ENCODE assay signal across 8 mouse cellular contexts in the genomic region with DNA sequence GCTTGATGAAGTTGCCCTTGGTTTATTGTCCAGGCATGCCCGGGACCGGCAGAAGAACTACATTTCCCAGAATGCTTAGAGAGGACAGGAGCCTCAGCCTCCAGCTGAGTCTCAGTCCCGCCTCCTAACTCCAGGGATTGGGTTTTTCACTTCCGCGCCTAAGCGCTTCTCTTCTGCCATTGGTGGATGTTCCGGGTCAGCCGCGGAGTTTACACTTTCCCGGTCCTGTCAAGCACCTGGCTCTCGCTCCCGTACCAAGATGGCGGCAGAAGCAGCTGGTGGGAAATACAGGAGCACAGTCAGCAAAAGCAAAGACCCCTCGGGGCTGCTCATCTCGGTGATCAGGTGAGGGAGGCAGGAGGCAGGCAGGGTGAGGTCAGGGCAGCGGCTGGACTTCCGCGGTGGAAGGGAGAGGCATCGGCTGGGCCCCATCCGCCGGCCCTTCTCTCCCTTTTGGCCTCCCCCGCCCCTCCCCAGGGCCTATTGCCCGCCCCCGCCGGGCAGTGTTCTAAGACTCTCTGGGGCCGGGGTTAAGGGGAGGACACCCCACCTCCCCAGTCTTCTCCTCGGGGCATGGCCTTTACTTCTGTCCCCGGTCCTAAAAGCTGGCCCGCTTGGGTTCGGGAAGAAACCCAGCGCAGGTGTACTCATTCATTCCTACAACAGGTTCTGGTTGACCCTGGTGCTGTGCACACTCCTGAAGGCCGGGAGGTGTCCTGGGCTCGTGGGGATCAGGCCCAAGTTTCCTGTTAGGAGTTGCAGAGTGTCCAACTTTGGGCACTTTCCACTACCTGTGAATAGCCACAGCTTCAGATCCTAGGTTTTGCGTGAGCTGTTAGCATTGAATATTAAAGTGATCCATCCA. TPM values are rescaled to one million over a fixed set of nuclear protein-coding genes. Genes with fewer than 3 reads are reported as not detected.
DNase-seq lines count a peak whose midpoint lies in the region; ATAC-seq lines count a peak whose summit lies in the region.

Exoc4 (plus strand) TSS at position 192 of the 865 bp plus-strand sequence.

- DNase-seq in adipocyte (ENCODE audit: low spot score): peak; percentile 99
- peak; percentile 97 for DNase-seq in embryo, embryonic 10 days (ENCODE audit: low spot score)
- peak; percentile 82 for DNase-seq in gastrocnemius, postnatal 10 days
- peak; percentile 98 for DNase-seq in induced T-regulatory cell, adult 2 months (ENCODE audit: low read depth)
- DNase-seq in left cerebral cortex, adult 9 months (ENCODE audit: low spot score in 2 of 2): peak; percentile 96 to 98
- DNase-seq in right cerebral cortex, postnatal 14 days: peak; percentile 91
- DNase-seq in urinary bladder, postnatal 36 days (ENCODE audit: low spot score in 2 of 2): peak; percentile 90 to 95

- ATAC-seq in megakaryocyte progenitor cell, adult 5-6 weeks (replicated peaks; ENCODE audit: poor library complexity): peak; percentile 100

RNA-seq across cellular contexts. Expression of gene Exoc4, which starts in this region (rescaled TPM):
- total RNA-seq in gastrocnemius, postnatal 10 days (2021): 10 to 100 TPM; 39.1 to 49.3 TPM
- 35.2 and 40.0 TPM in 2 replicates for total RNA-seq in megakaryocyte progenitor cell, adult 5-6 weeks (2015)
- total RNA-seq in megakaryocyte progenitor cell, adult 5-6 weeks (2017): 49.3 and 54.8 TPM in 2 replicates

Comparison
In these comparisons a context has a peak if more than half of its experiments do, and no peak if none do; other contexts are left out.
1. Peak in every context shown above with its lines: DNase-seq and ATAC-seq.